Mouse (Mus musculus): ENCODE results near the gene Bdh2. TPM values are rescaled to one million over a fixed set of nuclear protein-coding genes. Genes with fewer than 3 reads are reported as not detected.

The Bdh2 gene
- polyA plus RNA-seq, 1 experiment: 3.9 TPM

DNA sequence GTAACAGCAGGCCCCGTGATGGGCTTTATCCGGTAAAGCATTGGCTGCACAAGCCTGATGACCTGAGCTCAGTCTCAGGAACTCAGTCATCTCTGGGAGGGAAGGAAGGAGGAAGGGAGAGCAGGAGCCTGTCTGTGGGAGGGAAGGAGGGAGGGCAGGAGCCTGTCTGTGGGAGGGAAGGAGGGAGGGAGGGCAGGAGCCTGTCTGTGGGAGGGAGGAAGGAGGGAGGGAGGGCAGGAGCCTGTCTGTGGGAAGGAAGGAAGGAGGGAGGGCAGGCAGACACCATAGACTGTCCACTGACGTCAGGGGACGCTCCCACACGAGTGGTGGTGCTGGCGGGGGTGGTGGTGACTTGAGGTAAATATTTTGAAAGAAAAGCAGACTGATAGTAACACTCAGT lies 31.9 kb upstream of the Bdh2 start:
- TF ChIP-seq MYOG (IDR thresholded peaks at IDR 0.05; ENCODE audit: control insufficient read depth in 1 of 3, insufficient read depth in 1 of 3, insufficient read length in 2 of 3, low read depth in 2 of 3) (no peak), TCF3 (IDR thresholded peaks at IDR 0.05; ENCODE audit: insufficient read length, low read depth) (no peak), E2F4 (IDR thresholded peaks at IDR 0.05; ENCODE audit: insufficient read depth) (no peak), POLR2AphosphoS2 (IDR thresholded peaks at IDR 0.05; ENCODE audit: insufficient read length, low read depth) (no peak), MYOD1 (IDR thresholded peaks at IDR 0.05; ENCODE audit: control insufficient read depth in 1 of 3, insufficient read length in 2 of 3, low read depth in 2 of 3) (no peak), CEBPB (IDR thresholded peaks at IDR 0.05; ENCODE audit: insufficient read depth, poor library complexity, severe bottlenecking) (no peak), REST (IDR thresholded peaks at IDR 0.05; ENCODE audit: insufficient read depth, insufficient read length) (no peak), POLR2A (IDR thresholded peaks at IDR 0.05; ENCODE audit: insufficient read length, low read depth) (no peak), TCF12 (IDR thresholded peaks at IDR 0.05; ENCODE audit: insufficient read depth, poor library complexity, severe bottlenecking) (no peak), SRF (IDR thresholded peaks at IDR 0.05; ENCODE audit: control insufficient read depth, insufficient read length, low read depth) (no peak)
- Histone ChIP-seq H3K4me2 (ENCODE audit: low read depth) (no peak overlapping the region), H3K27me3 (ENCODE audit: control insufficient read depth, insufficient read depth, insufficient read length) (no peaks in the 10 kb centered on the region), H3K36me3 (ENCODE audit: control insufficient read depth, insufficient read depth) (peaks cover 54% of the 10 kb centered on the region), H3ac (ENCODE audit: control insufficient read depth, insufficient read length) (no peak overlapping the region), H3K79me2 (ENCODE audit: control insufficient read depth, insufficient read depth) (no peaks in the 10 kb centered on the region), H3K4me3 (no peak overlapping the region)

DNA sequence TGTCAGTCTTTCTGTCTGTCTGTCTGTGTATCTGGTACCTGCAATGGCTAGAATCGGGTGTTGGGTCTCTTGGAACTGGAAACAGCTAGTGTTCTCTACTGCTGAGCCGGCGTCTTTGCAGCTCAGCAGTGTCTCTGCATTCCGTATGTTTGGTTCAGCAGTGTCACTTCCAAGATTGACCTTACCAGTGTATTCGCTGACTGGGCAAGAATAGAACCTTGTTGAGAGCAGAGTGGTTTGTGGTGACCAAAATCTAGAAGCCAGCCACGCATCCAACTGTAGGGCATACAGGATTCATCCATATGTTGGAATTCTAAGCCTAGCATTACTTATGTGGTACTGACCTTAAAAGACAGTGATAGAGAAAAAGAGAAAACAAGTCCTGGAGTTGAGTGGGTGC lies 29.2 kb upstream of the Bdh2 start:
- no peak overlapping the region for H3ac ChIP-seq (ENCODE audit: control insufficient read depth, insufficient read length)
- H3K4me2 ChIP-seq (ENCODE audit: low read depth): no peak overlapping the region
- no peaks in the 10 kb centered on the region for H3K27me3 ChIP-seq (ENCODE audit: control insufficient read depth, insufficient read depth, insufficient read length)
- H3K4me3 ChIP-seq: no peak overlapping the region
- H3K36me3 ChIP-seq (ENCODE audit: control insufficient read depth, insufficient read depth): peaks cover 56% of the 10 kb centered on the region
- no peak for TF ChIP-seq TCF12 (IDR thresholded peaks at IDR 0.05; ENCODE audit: insufficient read depth, poor library complexity, severe bottlenecking)
- TF ChIP-seq E2F4 (IDR thresholded peaks at IDR 0.05; ENCODE audit: insufficient read depth): no peak
- no peak for TF ChIP-seq CEBPB (IDR thresholded peaks at IDR 0.05; ENCODE audit: insufficient read depth, poor library complexity, severe bottlenecking)
- TF ChIP-seq SRF (IDR thresholded peaks at IDR 0.05; ENCODE audit: control insufficient read depth, insufficient read length, low read depth): no peak
- TF ChIP-seq USF1 (IDR thresholded peaks at IDR 0.05; ENCODE audit: low read depth): no peak
- no peak for TF ChIP-seq POLR2AphosphoS2 (IDR thresholded peaks at IDR 0.05; ENCODE audit: insufficient read length, low read depth)
- TF ChIP-seq TCF3 (IDR thresholded peaks at IDR 0.05; ENCODE audit: insufficient read length, low read depth): no peak
- no peaks in the 10 kb centered on the region for H3K79me2 ChIP-seq (ENCODE audit: control insufficient read depth, insufficient read depth)

DNA sequence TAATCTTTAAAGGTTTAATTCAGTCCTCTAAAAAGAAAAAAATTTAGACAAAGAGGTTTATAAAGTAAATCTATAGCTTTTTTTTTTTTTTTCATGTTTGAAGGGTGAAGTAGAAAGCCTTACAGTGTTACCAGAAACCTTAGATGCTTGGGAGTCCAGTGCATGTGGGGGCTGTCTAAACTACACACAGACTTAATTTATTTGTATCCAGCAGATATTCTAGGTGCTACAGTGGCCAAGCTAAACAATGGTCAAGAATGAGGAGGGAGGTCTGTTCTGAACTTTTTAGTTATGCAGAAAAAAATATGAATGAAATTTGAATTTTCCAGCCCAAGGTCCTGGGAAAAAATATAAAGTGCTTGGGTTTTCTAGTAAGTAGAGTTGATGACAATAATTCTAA lies 26.2 kb upstream of the Bdh2 start:
- H3K4me2 ChIP-seq (ENCODE audit: low read depth): no peak overlapping the region
- TF ChIP-seq MYOG (IDR thresholded peaks at IDR 0.05; ENCODE audit: control insufficient read depth in 1 of 3, insufficient read depth in 1 of 3, insufficient read length in 2 of 3, low read depth in 2 of 3) (no peak), SRF (IDR thresholded peaks at IDR 0.05; ENCODE audit: control insufficient read depth, insufficient read length, low read depth) (no peak), REST (IDR thresholded peaks at IDR 0.05; ENCODE audit: insufficient read depth, insufficient read length) (no peak), POLR2A (IDR thresholded peaks at IDR 0.05; ENCODE audit: insufficient read length, low read depth) (no peak), TCF12 (IDR thresholded peaks at IDR 0.05; ENCODE audit: insufficient read depth, poor library complexity, severe bottlenecking) (no peak), MYOD1 (IDR thresholded peaks at IDR 0.05; ENCODE audit: control insufficient read depth in 1 of 3, insufficient read length in 2 of 3, low read depth in 2 of 3) (no peak), CEBPB (IDR thresholded peaks at IDR 0.05; ENCODE audit: insufficient read depth, poor library complexity, severe bottlenecking) (no peak), MAX (IDR thresholded peaks at IDR 0.05; ENCODE audit: low read depth) (no peak), POLR2AphosphoS2 (IDR thresholded peaks at IDR 0.05; ENCODE audit: insufficient read length, low read depth) (no peak), E2F4 (IDR thresholded peaks at IDR 0.05; ENCODE audit: insufficient read depth) (no peak), USF1 (IDR thresholded peaks at IDR 0.05; ENCODE audit: low read depth) (no peak), TCF3 (IDR thresholded peaks at IDR 0.05; ENCODE audit: insufficient read length, low read depth) (no peak)
- H3K4me3 ChIP-seq: no peak overlapping the region
- no peaks in the 10 kb centered on the region for H3K27me3 ChIP-seq (ENCODE audit: control insufficient read depth, insufficient read depth, insufficient read length)
- H3ac ChIP-seq (ENCODE audit: control insufficient read depth, insufficient read length): no peak overlapping the region
- H3K36me3 ChIP-seq (ENCODE audit: control insufficient read depth, insufficient read depth): peaks cover 50% of the 10 kb centered on the region
- no peaks in the 10 kb centered on the region for H3K79me2 ChIP-seq (ENCODE audit: control insufficient read depth, insufficient read depth)

DNA sequence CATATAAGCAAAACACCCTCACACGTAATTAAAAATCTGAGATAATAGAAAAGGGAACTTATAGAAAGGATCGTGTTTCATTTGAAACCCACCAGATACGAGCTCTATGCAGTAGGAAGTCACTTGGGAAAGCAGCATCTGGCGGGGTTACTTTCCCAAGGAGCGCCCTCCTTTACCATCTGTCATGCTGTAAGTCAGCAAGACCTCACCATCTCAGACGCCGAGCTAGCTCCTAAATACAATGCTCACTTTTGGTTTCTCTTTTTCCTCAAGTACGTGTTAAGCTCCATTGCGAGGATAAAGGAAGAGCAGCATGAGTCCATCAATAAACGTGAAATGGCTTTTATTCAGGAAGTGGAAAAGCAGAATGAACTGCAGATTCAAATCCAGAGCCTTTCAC lies 22.1 kb upstream of the Bdh2 start:
- Histone ChIP-seq H3K27me3 (ENCODE audit: control insufficient read depth, insufficient read depth, insufficient read length) (no peaks in the 10 kb centered on the region), H3K79me2 (ENCODE audit: control insufficient read depth, insufficient read depth) (no peaks in the 10 kb centered on the region), H3ac (ENCODE audit: control insufficient read depth, insufficient read length) (no peak overlapping the region), H3K4me2 (ENCODE audit: low read depth) (no peak overlapping the region), H3K36me3 (ENCODE audit: control insufficient read depth, insufficient read depth) (peaks cover 30% of the 10 kb centered on the region), H3K4me3 (no peak overlapping the region)
- no peak for TF ChIP-seq TCF3 (IDR thresholded peaks at IDR 0.05; ENCODE audit: insufficient read length, low read depth)
- TF ChIP-seq POLR2A (IDR thresholded peaks at IDR 0.05; ENCODE audit: insufficient read length, low read depth): no peak
- no peak for TF ChIP-seq MAX (IDR thresholded peaks at IDR 0.05; ENCODE audit: low read depth)
- no peak for TF ChIP-seq USF1 (IDR thresholded peaks at IDR 0.05; ENCODE audit: low read depth)
- TF ChIP-seq REST (IDR thresholded peaks at IDR 0.05; ENCODE audit: insufficient read depth, insufficient read length): no peak
- TF ChIP-seq SRF (IDR thresholded peaks at IDR 0.05; ENCODE audit: control insufficient read depth, insufficient read length, low read depth): no peak
- TF ChIP-seq MYOD1 (IDR thresholded peaks at IDR 0.05; ENCODE audit: control insufficient read depth in 1 of 3, insufficient read length in 2 of 3, low read depth in 2 of 3): no peak
- no peak for TF ChIP-seq MYOG (IDR thresholded peaks at IDR 0.05; ENCODE audit: control insufficient read depth in 1 of 3, insufficient read depth in 1 of 3, insufficient read length in 2 of 3, low read depth in 2 of 3)
- TF ChIP-seq E2F4 (IDR thresholded peaks at IDR 0.05; ENCODE audit: insufficient read depth): no peak
- TF ChIP-seq TCF12 (IDR thresholded peaks at IDR 0.05; ENCODE audit: insufficient read depth, poor library complexity, severe bottlenecking): no peak

DNA sequence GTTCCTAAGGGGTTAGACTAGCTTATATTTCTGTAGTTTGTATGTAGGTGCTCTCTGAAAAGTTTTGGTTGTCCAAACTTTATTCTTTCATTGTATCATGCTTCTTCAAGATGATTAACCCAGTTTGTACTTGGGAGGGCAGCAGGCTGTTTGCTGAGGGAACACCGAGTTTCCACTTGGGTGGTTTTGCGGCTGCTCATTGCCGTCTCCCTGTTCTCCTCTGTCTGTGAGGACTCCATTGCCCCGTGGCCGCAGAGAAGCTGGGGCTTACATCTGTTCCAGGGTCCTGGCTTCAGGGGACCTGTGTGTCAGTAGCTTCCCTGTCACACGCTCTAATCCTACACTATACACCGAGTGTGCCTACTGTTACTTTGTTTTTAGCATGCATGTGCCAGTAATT lies 20.8 kb upstream of the Bdh2 start:
- Histone ChIP-seq H3K27me3 (ENCODE audit: control insufficient read depth, insufficient read depth, insufficient read length) (no peaks in the 10 kb centered on the region), H3K4me2 (ENCODE audit: low read depth) (no peak overlapping the region), H3K79me2 (ENCODE audit: control insufficient read depth, insufficient read depth) (no peaks in the 10 kb centered on the region), H3ac (ENCODE audit: control insufficient read depth, insufficient read length) (no peak overlapping the region), H3K4me3 (no peak overlapping the region), H3K36me3 (ENCODE audit: control insufficient read depth, insufficient read depth) (peaks cover 35% of the 10 kb centered on the region)
- TF ChIP-seq POLR2AphosphoS2 (IDR thresholded peaks at IDR 0.05; ENCODE audit: insufficient read length, low read depth) (no peak), MAX (IDR thresholded peaks at IDR 0.05; ENCODE audit: low read depth) (no peak), MYOG (IDR thresholded peaks at IDR 0.05; ENCODE audit: control insufficient read depth in 1 of 3, insufficient read depth in 1 of 3, insufficient read length in 2 of 3, low read depth in 2 of 3) (no peak), USF1 (IDR thresholded peaks at IDR 0.05; ENCODE audit: low read depth) (no peak), POLR2A (IDR thresholded peaks at IDR 0.05; ENCODE audit: insufficient read length, low read depth) (no peak), TCF12 (IDR thresholded peaks at IDR 0.05; ENCODE audit: insufficient read depth, poor library complexity, severe bottlenecking) (no peak)
